Mouse (Mus musculus) left cerebral cortex, adult 11 months (tissue): Measurements from ENCODE around the gene Scgb1b11.
"Not testable (repeated sequence)": the region's sequence is repeated elsewhere in the genome, so short reads cannot be mapped to it uniquely, and the experiment has no call there.

Source experiments
- DNase-seq: peaks from one replicate; pipeline ENCODE4 v3.0.0; 2022; ENCODE audit warnings: low spot score

The Scgb1b11 gene

DNA sequence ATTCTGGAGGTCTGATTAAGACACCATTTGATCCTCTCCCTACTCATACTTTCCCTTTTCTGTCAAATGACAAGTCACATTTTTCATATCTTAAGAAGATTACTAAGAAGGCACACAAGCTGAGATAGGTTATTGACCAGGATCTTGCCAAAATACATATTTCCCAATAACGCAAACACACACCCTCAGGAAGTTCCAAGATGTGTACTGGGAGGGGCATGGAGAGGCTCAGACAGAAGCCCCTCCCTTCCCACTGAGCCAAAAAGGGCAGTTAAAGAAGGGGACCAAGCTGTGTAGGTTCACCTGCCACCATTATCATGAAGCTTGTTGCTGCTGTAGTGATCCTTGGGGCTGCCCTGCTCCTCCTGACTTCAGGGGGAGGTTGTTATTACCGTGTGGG is at the start of gene Scgb1b11:
Scgb1b11 (plus strand) TSS at position 301 of the 400 bp plus-strand sequence.
- DNase-seq: not testable (repeated sequence)

GRCm38 (mm10) chr7:32211045-32211444 is 11.6 kb upstream of the Scgb1b11 start, which contains the start of gene Scgb2b11:
Gene Scgb2b11, minus strand, starts transcription at chr7:32211145.
- not testable (repeated sequence) for DNase-seq
